Mouse (Mus musculus): Measurements from ENCODE around the gene Parp8.

GRCm38 (mm10) chr13:117032402-117032801 lies 7.1 kb upstream of the Parp8 start:
- TF ChIP-seq BHLHE40 (IDR thresholded peaks at IDR 0.05; ENCODE audit: low read depth, low read length) (no peak), CTCF (conservative IDR thresholded peaks at IDR 0.05 in 1 of 2, IDR thresholded peaks at IDR 0.05 in 1 of 2; ENCODE audit: low read depth in 2 of 2, low read length in 2 of 2) (no peak), POLR2A (IDR thresholded peaks at IDR 0.05; ENCODE audit: low read depth, low read length) (no peak), TCF12 (IDR thresholded peaks at IDR 0.05; ENCODE audit: low read depth, low read length) (no peak), EP300 (IDR thresholded peaks at IDR 0.05; ENCODE audit: low read length) (no peak), NELFE (IDR thresholded peaks at IDR 0.05; ENCODE audit: low read depth, low read length) (no peak), MAZ (IDR thresholded peaks at IDR 0.05; ENCODE audit: low read depth, low read length) (no peak), MAX (IDR thresholded peaks at IDR 0.05; ENCODE audit: low read length) (no peak), SMC3 (IDR thresholded peaks at IDR 0.05; ENCODE audit: low read depth, low read length) (no peak), ZNF384 (IDR thresholded peaks at IDR 0.05; ENCODE audit: low read depth, low read length) (no peak), CHD2 (IDR thresholded peaks at IDR 0.05; ENCODE audit: low read length) (no peak)
